In the genomic region with DNA sequence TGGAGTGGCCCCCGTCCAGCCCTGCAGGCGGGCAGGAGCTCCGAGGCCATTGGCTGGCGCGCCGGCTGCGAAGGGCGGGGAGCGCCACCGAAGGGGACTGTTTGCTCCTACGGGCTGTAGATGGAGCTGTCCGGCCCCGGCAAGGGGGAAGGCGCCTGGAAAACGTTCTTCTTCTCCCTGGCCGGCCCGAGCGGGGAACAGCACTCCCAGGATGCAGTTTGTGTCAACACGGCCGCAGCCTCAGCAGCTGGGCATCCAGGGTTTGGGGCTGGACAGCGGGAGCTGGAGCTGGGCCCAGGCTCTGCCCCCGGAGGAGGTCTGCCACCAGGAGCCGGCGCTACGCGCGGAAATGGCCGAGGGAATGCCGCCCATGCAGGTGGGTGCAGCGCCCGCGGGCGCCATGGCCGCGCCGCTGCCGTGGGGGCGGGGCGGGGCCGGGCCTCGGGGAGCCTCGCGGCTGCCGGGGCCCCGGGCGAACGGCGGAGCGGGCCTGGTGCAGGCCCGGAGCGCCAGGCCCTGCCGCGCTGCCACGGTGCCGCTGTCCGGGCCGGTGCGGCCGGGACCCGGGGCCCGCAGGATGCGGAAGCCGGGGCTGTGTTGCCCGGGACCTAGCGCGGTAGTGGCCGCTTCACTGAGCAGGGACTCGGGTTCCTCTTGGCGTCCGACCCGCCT, we compare ENCODE assay signal across 8 mouse cellular contexts. TPM values are rescaled to one million over a fixed set of nuclear protein-coding genes. Genes with fewer than 3 reads are reported as not detected.
DNase-seq lines count a peak whose midpoint lies in the region; ATAC-seq lines count a peak whose summit lies in the region.

No protein-coding gene starts in this region.

- ATAC-seq in hindbrain, embryonic 12.5 days (ENCODE audit: low FRiP score): peak; percentile 98

- no peaks in the 10 kb centered on the region for H3K27me3 ChIP-seq in hindbrain, embryonic 12.5 days

- under 1% methylated on average over 67 of the region's 71 CpGs for whole genome bisulfite sequencing in hindbrain, embryonic 12.5 days

- peak overlapping the region; percentile 88 for H3K4me2 ChIP-seq in hindbrain, embryonic 12.5 days (replicated peaks)

- peaks cover 28% of the 10 kb centered on the region for H3K36me3 ChIP-seq in hindbrain, embryonic 12.5 days

- H3K9me3 ChIP-seq in hindbrain, embryonic 12.5 days (replicated peaks): no peaks in the 10 kb centered on the region

- H3K27ac ChIP-seq in hindbrain, embryonic 12.5 days: peak overlapping the region; percentile 99

- DNase-seq in MN1 (ENCODE audit: low spot score): peak; percentile 90
- peak; percentile 92 for DNase-seq in cerebellum, adult 9-10 months
- peak; percentile 82 to 90 for DNase-seq in frontal cortex, adult 2 months (ENCODE audit: extremely low spot score in 1 of 2, low spot score in 1 of 2)
- DNase-seq in layer of hippocampus, postnatal 14 days (ENCODE audit: low spot score in 2 of 2): peak; percentile 91 to 93
- DNase-seq in lung, postnatal 14 days: peak; percentile 91
- peak; percentile 75 for DNase-seq in retina, adult 2 months (ENCODE audit: low read depth, low spot score)
- peak; percentile 78 to 81 for DNase-seq in thymus, postnatal 36 days

- H3K4me1 ChIP-seq in hindbrain, embryonic 12.5 days: peaks cover 15% of the 10 kb centered on the region

- peak overlapping the region; percentile 94 for H3K4me3 ChIP-seq in hindbrain, embryonic 12.5 days

- peak overlapping the region; percentile 98 for H3K9ac ChIP-seq in hindbrain, embryonic 12.5 days

RNA-seq across cellular contexts. Expression of gene Zfp282, which starts 0.6 kb away (rescaled TPM):
- 11.2 and 11.5 TPM in 2 replicates for polyA plus RNA-seq in frontal cortex, adult 2 months (2012; rRNA removed)
- 27.0 and 28.3 TPM in 2 replicates for polyA plus RNA-seq in hindbrain, embryonic 12.5 days (2016; fragmentation: Nextera tagmentation; extraction: Ambion mirVana)
- total RNA-seq in layer of hippocampus, postnatal 14 days (2021): 10 to 100 TPM; 23.5 to 23.6 TPM

RNA-seq across cellular contexts. Expression of gene Zfp398, which starts 42.1 kb away (rescaled TPM):
- polyA plus RNA-seq in frontal cortex, adult 2 months (2012; rRNA removed): 14.3 and 15.4 TPM in 2 replicates
- 14.0 and 15.1 TPM in 2 replicates for polyA plus RNA-seq in hindbrain, embryonic 12.5 days (2016; fragmentation: Nextera tagmentation; extraction: Ambion mirVana)
- 10 to 100 TPM; 19.1 to 21.0 TPM for total RNA-seq in layer of hippocampus, postnatal 14 days (2021)

RNA-seq across cellular contexts. Expression of gene Zfp212, which starts 42.7 kb away (rescaled TPM):
- 10.5 and 12.9 TPM in 2 replicates for polyA plus RNA-seq in frontal cortex, adult 2 months (2012; rRNA removed)
- polyA plus RNA-seq in hindbrain, embryonic 12.5 days (2016; fragmentation: Nextera tagmentation; extraction: Ambion mirVana): 19.7 and 20.7 TPM in 2 replicates
- total RNA-seq in layer of hippocampus, postnatal 14 days (2021): 10 to 100 TPM; 15.5 to 17.1 TPM

RNA-seq across cellular contexts. Expression of gene Zfp786, which starts 46.9 kb away (rescaled TPM):
- polyA plus RNA-seq in frontal cortex, adult 2 months (2012; rRNA removed): 2.4 TPM in 2 replicates
- polyA plus RNA-seq in hindbrain, embryonic 12.5 days (2016; fragmentation: Nextera tagmentation; extraction: Ambion mirVana): 12.1 and 12.7 TPM in 2 replicates
- total RNA-seq in layer of hippocampus, postnatal 14 days (2021): 1 to 10 TPM; 5.1 to 5.5 TPM

Comparison
In these comparisons a context has a peak if more than half of its experiments do, and no peak if none do; other contexts are left out.
1. Peak in every context shown above with its lines: DNase-seq, ATAC-seq, H3K4me3 ChIP-seq and H3K27ac ChIP-seq.